Mouse (Mus musculus) hindbrain, embryonic 12.5 days (tissue): ENCODE data around the gene Pla2g4b. TPM values are rescaled to one million over a fixed set of nuclear protein-coding genes. Genes with fewer than 3 reads are reported as not detected.

Source experiments
- ATAC-seq: fragments of 200-750 bp; cut with Nextera tagmentation; 2 replicates; pipeline ENCODE4 v1.8.0; 2017; ENCODE audit warnings: moderate TSS enrichment; ENCODE audit not compliant: low FRiP score
- H3K27ac ChIP-seq: fragments of 300-500 bp; sonication (generic); 2 replicates; pipeline ENCODE4 v1.5.1; 2016; ENCODE audit warnings: mild to moderate bottlenecking
- H3K27me3 ChIP-seq: fragments of 300-500 bp; sonication (generic); 2 replicates; pipeline ENCODE4 v1.6.1; 2016; ENCODE audit warnings: mild to moderate bottlenecking
- H3K36me3 ChIP-seq: fragments of 300-500 bp; sonication (generic); 2 replicates; pipeline ENCODE4 v1.6.1; 2016; ENCODE audit warnings: mild to moderate bottlenecking
- H3K4me1 ChIP-seq: fragments of 300-500 bp; sonication (generic); 2 replicates; pipeline ENCODE4 v1.6.1; 2016
- H3K4me2 ChIP-seq: fragments of 300-500 bp; sonication (generic); replicated peaks from 2 replicates; pipeline ENCODE4 v1.6.1; 2016; ENCODE audit warnings: mild to moderate bottlenecking
- H3K4me3 ChIP-seq: fragments of 300-500 bp; sonication (generic); 2 replicates; pipeline ENCODE4 v1.5.1; 2016; ENCODE audit warnings: mild to moderate bottlenecking
- H3K9ac ChIP-seq: fragments of 300-500 bp; sonication (generic); 2 replicates; pipeline ENCODE4 v1.6.1; 2016; ENCODE audit warnings: mild to moderate bottlenecking, moderate library complexity
- H3K9me3 ChIP-seq: fragments of 300-500 bp; sonication (generic); replicated peaks from 2 replicates; pipeline ENCODE4 v1.6.1; 2016; ENCODE audit warnings: mild to moderate bottlenecking
- WGBS: fragments of 180-500 bp; shearing (Covaris S2); methylation state at CpG from one replicate; pipeline ENCODE4 v1.1.7; 2016; 5-methylcytosine and 5-hydroxymethylcytosine counted together
- polyA plus RNA-seq: library from polyadenylated mRNA; unstranded; fragments of >200 nt; fragmentation: Nextera tagmentation; extraction: Ambion mirVana; gene quantifications from 2 replicates; pipeline ENCODE4 v1.2.1, GENCODE M21; 2016

The Pla2g4b gene
- polyA plus RNA-seq, 1 experiment from 2014 or later, result 6.3 TPM

DNA sequence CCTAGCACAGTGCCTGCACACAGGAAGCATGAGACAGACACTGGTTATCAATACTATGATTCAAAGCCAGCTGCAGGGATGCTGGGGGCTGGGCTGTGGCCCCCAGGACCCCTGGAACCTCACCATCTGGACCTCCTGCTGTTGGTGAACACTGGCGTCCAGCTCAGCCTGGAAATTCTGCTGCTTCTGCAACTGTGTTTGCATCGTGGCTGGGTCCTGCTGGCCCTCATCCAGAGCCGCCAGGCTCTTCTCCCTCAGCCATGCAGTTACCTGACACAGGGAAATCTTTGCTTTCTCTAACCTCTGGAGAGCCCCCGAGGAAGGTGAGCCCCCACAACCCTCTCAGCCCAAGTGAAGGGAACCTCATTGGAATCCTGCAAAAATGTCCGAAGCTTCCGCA, 18.2 kb downstream of the Pla2g4b start:
- WGBS, result 69% methylated on average over 6 of the region's 6 CpGs
- Histone ChIP-seq H3K36me3 (no peaks in the 10 kb centered on the region), H3K9me3 (no peaks in the 10 kb centered on the region), H3K27ac (no peak overlapping the region), H3K27me3 (no peaks in the 10 kb centered on the region), H3K4me3 (no peak overlapping the region), H3K4me2 (no peak overlapping the region), H3K4me1 (0 out of 2 replicates have a peak, but pooled peaks cover 3% of the 10 kb centered on the region), H3K9ac (no peak overlapping the region)
- no peak for ATAC-seq

DNA sequence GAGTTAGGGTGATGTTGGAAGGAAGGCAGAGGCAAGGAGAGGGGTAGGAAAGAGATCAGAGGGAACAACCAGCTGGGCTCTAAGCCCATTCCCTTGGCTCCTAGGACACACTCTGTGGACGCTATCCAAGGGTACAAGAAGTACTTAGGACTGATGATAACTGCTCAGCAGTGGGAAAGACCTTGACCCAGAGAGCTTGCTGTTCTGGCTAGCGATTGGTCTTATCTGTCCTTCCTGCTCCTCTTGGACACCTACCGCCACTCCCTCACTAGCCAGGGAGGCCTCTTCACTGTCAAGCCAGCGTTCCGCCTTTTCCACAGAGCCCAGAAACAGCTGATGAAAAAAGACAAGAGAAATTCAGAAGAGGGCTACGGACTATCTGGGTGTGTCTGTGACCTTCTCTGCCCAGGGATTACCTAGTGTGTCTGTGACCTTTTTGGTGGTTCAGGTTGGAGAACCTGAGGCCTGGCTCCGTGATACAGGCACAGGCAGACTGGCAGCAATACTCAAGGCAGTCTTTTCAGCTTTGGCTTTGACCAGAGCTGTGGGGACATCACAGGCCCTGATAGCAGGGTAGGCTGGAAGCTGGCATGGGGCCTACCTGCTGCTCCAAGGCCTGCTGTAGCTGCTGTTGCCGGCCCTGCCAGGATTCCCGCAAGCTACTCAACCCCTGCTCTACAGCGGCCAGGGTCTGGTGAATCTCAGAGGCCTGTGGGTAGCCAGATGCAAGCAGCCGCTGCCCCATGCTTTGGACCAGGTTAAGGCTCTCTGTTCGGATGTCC, 21.7 kb downstream of the Pla2g4b start:
- H3K36me3 ChIP-seq, result no peaks in the 10 kb centered on the region
- no peak overlapping the region for H3K4me2 ChIP-seq
- no peak overlapping the region for H3K27ac ChIP-seq
- no peak overlapping the region for H3K9ac ChIP-seq
- 90% methylated on average over 12 of the region's 12 CpGs for WGBS
- peaks cover 3% of the 10 kb centered on the region for H3K4me1 ChIP-seq
- H3K9me3 ChIP-seq, result no peaks in the 10 kb centered on the region
- no peak overlapping the region for H3K4me3 ChIP-seq
- H3K27me3 ChIP-seq, result no peaks in the 10 kb centered on the region
- no peak for ATAC-seq

DNA sequence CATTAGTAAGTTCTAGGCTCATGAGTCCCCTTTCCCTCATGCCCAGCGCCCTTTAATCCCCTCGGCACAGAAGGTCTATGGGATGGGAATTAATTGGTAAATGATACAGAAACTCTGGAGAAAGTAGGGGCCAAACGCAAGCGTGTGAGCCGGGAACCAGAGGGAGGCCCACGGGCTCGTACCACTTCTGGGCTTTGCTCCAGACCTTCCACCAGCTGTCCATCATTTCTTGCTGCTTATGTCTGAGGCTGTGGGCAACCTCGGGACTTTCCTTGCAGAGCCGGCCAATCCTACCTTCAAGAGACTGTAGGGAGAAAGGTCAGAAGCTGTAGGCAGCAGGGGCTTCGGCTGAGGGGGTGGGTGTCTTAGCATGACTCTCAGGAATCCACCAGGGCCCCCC, 22.7 kb downstream of the Pla2g4b start:
- Histone ChIP-seq H3K4me1 (peaks cover 6% of the 10 kb centered on the region), H3K27me3 (no peaks in the 10 kb centered on the region), H3K27ac (no peak overlapping the region), H3K4me3 (no peak overlapping the region), H3K9ac (no peak overlapping the region), H3K4me2 (no peak overlapping the region), H3K36me3 (no peaks in the 10 kb centered on the region), H3K9me3 (no peaks in the 10 kb centered on the region)
- ATAC-seq, result no peak
- 83% methylated on average over 10 of the region's 10 CpGs for WGBS

DNA sequence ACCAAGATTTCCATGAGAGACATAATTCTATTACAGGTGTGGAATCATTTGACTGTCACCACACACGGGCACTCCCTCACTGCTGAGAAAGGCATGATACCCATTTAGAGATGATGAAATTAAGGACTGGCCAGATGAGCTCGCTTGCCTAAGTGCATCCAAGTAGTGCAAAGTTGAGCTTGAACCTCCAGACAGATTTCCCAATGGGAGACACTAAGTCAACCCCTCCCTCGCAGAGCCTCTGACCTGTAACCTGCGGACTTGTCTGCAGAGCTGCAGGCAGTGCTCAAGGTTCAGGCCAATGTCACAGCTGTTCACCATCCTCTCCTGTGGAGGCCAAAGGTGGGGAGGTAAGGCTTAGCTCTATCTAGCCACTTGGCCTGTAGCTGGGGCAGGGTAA, 25.6 kb downstream of the Pla2g4b start:
- peaks cover 6% of the 10 kb centered on the region for H3K4me1 ChIP-seq
- H3K4me2 ChIP-seq, result no peak overlapping the region
- WGBS, result 85% methylated on average over 4 of the region's 4 CpGs
- no peak overlapping the region for H3K4me3 ChIP-seq
- H3K9me3 ChIP-seq, result no peaks in the 10 kb centered on the region
- no peak overlapping the region for H3K27ac ChIP-seq
- no peaks in the 10 kb centered on the region for H3K27me3 ChIP-seq
- no peaks in the 10 kb centered on the region for H3K36me3 ChIP-seq
- H3K9ac ChIP-seq, result no peak overlapping the region
- ATAC-seq, result no peak

GRCm38 (mm10) chr2:120059466-120059865, 26.2 kb downstream of the Pla2g4b start:
- no peak for ATAC-seq
- H3K4me3 ChIP-seq, result no peak overlapping the region
- no peaks in the 10 kb centered on the region for H3K27me3 ChIP-seq
- 85% methylated on average over 3 of the region's 3 CpGs for WGBS
- no peak overlapping the region for H3K27ac ChIP-seq
- H3K4me1 ChIP-seq, result peaks cover 6% of the 10 kb centered on the region
- H3K9me3 ChIP-seq, result no peaks in the 10 kb centered on the region
- H3K36me3 ChIP-seq, result no peaks in the 10 kb centered on the region
- H3K9ac ChIP-seq, result no peak overlapping the region
- H3K4me2 ChIP-seq, result no peak overlapping the region

DNA sequence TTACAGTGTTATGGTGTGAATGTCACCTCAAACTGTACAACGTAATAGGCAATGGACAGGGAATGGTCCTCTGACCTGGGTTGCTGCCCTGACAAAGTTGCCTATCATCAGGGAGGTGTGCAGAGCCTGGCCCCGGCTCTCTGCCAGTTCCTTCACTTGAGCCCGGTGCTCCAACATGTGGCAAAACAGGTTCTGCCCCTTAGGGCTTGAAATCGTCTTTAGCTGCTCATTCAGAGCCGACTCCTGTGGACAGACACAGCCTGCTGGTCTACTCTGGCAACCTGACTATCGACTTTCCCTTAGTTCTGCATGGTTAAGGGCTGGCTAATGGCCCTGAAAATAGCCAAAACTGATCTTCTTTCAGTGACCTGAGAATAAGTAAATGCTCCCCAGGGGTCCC, 27.0 kb downstream of the Pla2g4b start:
- no peak overlapping the region; the same call in 1 of the 2 replicates for H3K27ac ChIP-seq
- H3K4me1 ChIP-seq, result peaks cover 6% of the 10 kb centered on the region
- H3K4me3 ChIP-seq, result no peak overlapping the region
- no peak for ATAC-seq
- no peaks in the 10 kb centered on the region for H3K27me3 ChIP-seq
- H3K9me3 ChIP-seq, result no peaks in the 10 kb centered on the region
- no peak overlapping the region for H3K9ac ChIP-seq
- no peaks in the 10 kb centered on the region for H3K36me3 ChIP-seq
- no peak overlapping the region for H3K4me2 ChIP-seq
- WGBS, result 64% methylated on average over 6 of the region's 6 CpGs

GRCm38 (mm10) chr2:120060651-120061050, 27.4 kb downstream of the Pla2g4b start:
- no peak for ATAC-seq
- Histone ChIP-seq H3K4me1 (peaks cover 6% of the 10 kb centered on the region), H3K9ac (no peak overlapping the region), H3K27ac (no peak overlapping the region), H3K36me3 (no peaks in the 10 kb centered on the region), H3K9me3 (no peaks in the 10 kb centered on the region), H3K4me2 (no peak overlapping the region), H3K4me3 (no peak overlapping the region), H3K27me3 (no peaks in the 10 kb centered on the region)
- WGBS, result 73% methylated on average over 9 of the region's 9 CpGs

- Histone ChIP-seq H3K4me1 (peaks cover 9% of the 10 kb centered on the region), H3K9ac (no peak overlapping the region), H3K27ac (no peak overlapping the region), H3K4me3 (no peak overlapping the region), H3K36me3 (no peaks in the 10 kb centered on the region), H3K4me2 (no peak overlapping the region), H3K9me3 (no peaks in the 10 kb centered on the region), H3K27me3 (no peaks in the 10 kb centered on the region)
- ATAC-seq, result no peak
- 77% methylated on average over 8 of the region's 8 CpGs for WGBS
Measured at GRCm38 (mm10) chr2:120062248-120062647, 29.0 kb downstream of the Pla2g4b start.

DNA sequence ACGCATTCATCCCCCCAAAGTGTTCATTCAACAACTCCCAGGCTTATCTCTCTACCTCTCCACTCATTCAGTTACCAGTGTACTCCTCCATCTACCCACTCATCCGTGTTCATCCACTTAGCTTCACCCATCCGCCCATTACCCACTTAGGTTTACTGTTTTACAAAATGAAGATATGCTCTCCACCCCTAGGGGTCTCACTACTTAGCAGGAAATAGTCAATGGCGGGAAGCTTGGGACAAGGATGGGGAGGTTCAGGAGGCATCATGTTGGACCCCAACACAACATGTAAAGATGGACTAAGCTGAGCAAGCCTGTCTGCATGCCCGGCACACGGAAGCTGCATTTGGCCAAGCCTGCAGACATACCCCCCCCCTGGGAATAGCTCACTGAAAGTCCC, 31.4 kb downstream of the Pla2g4b start:
- Histone ChIP-seq H3K9me3 (no peaks in the 10 kb centered on the region), H3K9ac (no peak overlapping the region), H3K4me2 (no peak overlapping the region), H3K27ac (no peak overlapping the region), H3K4me1 (peaks cover 18% of the 10 kb centered on the region), H3K36me3 (no peaks in the 10 kb centered on the region), H3K4me3 (no peak overlapping the region), H3K27me3 (no peaks in the 10 kb centered on the region)
- 85% methylated on average over 6 of the region's 6 CpGs for WGBS
- no peak for ATAC-seq

- H3K9ac ChIP-seq, result no peak overlapping the region
- H3K9me3 ChIP-seq, result no peaks in the 10 kb centered on the region
- H3K4me3 ChIP-seq, result no peak overlapping the region
- WGBS, result 90% methylated on average over 10 of the region's 10 CpGs
- H3K27me3 ChIP-seq, result no peaks in the 10 kb centered on the region
- H3K36me3 ChIP-seq, result no peaks in the 10 kb centered on the region
- no peak overlapping the region for H3K27ac ChIP-seq
- peaks cover 13% of the 10 kb centered on the region for H3K4me1 ChIP-seq
- no peak for ATAC-seq
- no peak overlapping the region for H3K4me2 ChIP-seq
Measured at GRCm38 (mm10) chr2:120065243-120065642, 32.0 kb downstream of the Pla2g4b start.

GRCm38 (mm10) chr2:120066224-120066623, 33.0 kb downstream of the Pla2g4b start:
- Histone ChIP-seq H3K4me1 (peaks cover 12% of the 10 kb centered on the region), H3K9me3 (no peaks in the 10 kb centered on the region), H3K27me3 (no peaks in the 10 kb centered on the region), H3K4me2 (no peak overlapping the region), H3K27ac (no peak overlapping the region), H3K36me3 (no peaks in the 10 kb centered on the region), H3K4me3 (no peak overlapping the region), H3K9ac (no peak overlapping the region)
- WGBS, result 77% methylated on average over 3 of the region's 3 CpGs
- ATAC-seq, result no peak

GRCm38 (mm10) chr2:120068555-120069465, 35.6 kb downstream of the Pla2g4b start:
- Histone ChIP-seq H3K9me3 (no peaks in the 10 kb centered on the region), H3K9ac (0 out of 2 replicates have a peak overlapping the region, but pooled peaks have one; percentile 18), H3K36me3 (no peaks in the 10 kb centered on the region), H3K4me3 (no peak overlapping the region), H3K27ac (no peak overlapping the region), H3K27me3 (no peaks in the 10 kb centered on the region), H3K4me1 (peaks cover 12% of the 10 kb centered on the region), H3K4me2 (no peak overlapping the region)
- ATAC-seq, result peak; percentile 45; the same call in 1 of the 2 replicates
- WGBS, result 44% methylated on average over 16 of the region's 16 CpGs
